Mouse (Mus musculus): Measurements from ENCODE around the gene Zfp568. TPM values are rescaled to one million over a fixed set of nuclear protein-coding genes. Genes with fewer than 3 reads are reported as not detected.

Gene Zfp568
- polyA plus RNA-seq, 1 experiment from 2014 or later: 2.8 TPM

DNA sequence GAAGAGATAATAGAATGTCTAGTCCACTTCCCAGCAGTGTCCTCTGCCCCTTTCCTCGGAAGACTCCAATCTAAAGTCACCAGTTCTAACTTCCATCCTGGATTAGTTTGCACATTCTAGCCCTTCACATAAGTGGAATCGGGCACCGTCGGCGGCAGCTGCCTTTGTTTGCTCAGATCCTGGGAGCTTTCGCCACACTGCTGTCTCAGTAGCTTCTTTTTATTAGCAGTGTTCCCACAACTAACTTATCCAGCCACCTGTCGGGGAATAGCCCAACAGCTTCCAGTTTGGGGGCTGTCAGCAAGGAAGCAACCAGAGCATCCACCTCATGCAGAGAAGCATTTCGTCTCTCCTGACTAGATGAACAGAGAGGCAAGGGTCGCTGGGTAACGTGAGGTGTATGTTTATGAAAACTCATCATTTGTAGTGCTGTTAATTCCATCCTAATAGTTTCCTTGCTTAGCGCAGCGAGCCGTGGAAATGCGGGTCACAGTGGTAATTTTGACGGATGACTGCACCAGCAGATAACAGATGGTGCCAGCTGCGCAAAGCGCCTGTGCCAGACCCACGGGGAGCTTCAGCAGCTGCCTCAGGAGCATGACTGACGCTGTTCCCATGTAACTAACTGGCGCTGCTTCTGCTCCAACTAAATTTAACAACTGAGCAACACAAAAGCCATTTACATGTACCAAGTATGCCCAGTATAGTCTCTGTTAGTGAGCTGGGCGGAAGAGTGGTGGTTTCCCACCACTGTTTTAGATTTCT is 25.7 kb downstream of the Zfp568 start:
- Histone ChIP-seq H3K36me3 (ENCODE audit: inconsistent target) (0 out of 2 replicates have a peak, but pooled peaks cover 2% of the 10 kb centered on the region), H3K27ac (no peak overlapping the region), H3K79me2 (ENCODE audit: inconsistent target) (no peaks in the 10 kb centered on the region), H3K4me3 (ENCODE audit: inconsistent target) (no peak overlapping the region)
- 91% methylated on average over 21 of the region's 21 CpGs for WGBS (ENCODE audit: missing documents)

- Histone ChIP-seq H3K4me3 (ENCODE audit: inconsistent target) (no peak overlapping the region), H3K36me3 (ENCODE audit: inconsistent target) (0 out of 2 replicates have a peak, but pooled peaks cover 4% of the 10 kb centered on the region), H3K79me2 (ENCODE audit: inconsistent target) (no peaks in the 10 kb centered on the region), H3K27ac (no peak overlapping the region)
- 95% methylated on average over 10 of the region's 10 CpGs for WGBS (ENCODE audit: missing documents)
These were observed 26.9 kb downstream of the Zfp568 start for GRCm38 (mm10) chr7:30010551-30011195.

DNA sequence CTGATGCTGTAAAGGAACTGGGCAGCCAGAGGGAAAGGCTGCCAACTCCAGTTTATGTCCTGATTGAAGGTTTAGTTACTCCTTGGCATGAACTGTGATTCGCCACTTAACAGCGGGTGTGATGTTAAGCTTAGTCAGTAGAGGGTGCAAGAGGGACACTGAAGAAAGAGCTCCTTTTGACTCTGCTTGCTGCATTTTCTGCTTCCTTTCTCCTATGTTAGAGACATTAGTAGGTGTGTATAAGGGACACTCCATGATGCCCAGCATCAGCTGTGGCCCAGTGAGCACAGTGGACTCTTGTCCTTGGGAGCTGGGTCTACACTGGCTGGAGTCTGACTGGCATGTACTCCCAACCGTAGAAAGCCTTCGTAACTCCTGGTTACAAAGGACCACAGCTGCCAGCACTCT is 29.2 kb downstream of the Zfp568 start:
- H3K36me3 ChIP-seq (ENCODE audit: inconsistent target): peaks cover 13% of the 10 kb centered on the region; the same call in 1 of the 2 replicates
- H3K27ac ChIP-seq: no peak overlapping the region
- H3K79me2 ChIP-seq (ENCODE audit: inconsistent target): no peaks in the 10 kb centered on the region
- WGBS (ENCODE audit: missing documents): 79% methylated on average over 4 of the region's 4 CpGs
- no peak overlapping the region for H3K4me3 ChIP-seq (ENCODE audit: inconsistent target)

- H3K79me2 ChIP-seq (ENCODE audit: inconsistent target): no peaks in the 10 kb centered on the region
- no peak overlapping the region for H3K27ac ChIP-seq
- WGBS (ENCODE audit: missing documents): 94% methylated on average over 6 of the region's 6 CpGs
- H3K4me3 ChIP-seq (ENCODE audit: inconsistent target): no peak overlapping the region
- H3K36me3 ChIP-seq (ENCODE audit: inconsistent target): peaks cover 28% of the 10 kb centered on the region; the same call in 1 of the 2 replicates
These were observed 33.5 kb downstream of the Zfp568 start for GRCm38 (mm10) chr7:30017226-30017625.

GRCm38 (mm10) chr7:30019543-30019942 is 35.8 kb downstream of the Zfp568 start:
- H3K4me3 ChIP-seq (ENCODE audit: inconsistent target): no peak overlapping the region
- no peaks in the 10 kb centered on the region for H3K79me2 ChIP-seq (ENCODE audit: inconsistent target)
- no peak overlapping the region for H3K27ac ChIP-seq
- WGBS (ENCODE audit: missing documents): 88% methylated on average over 2 of the region's 2 CpGs
- H3K36me3 ChIP-seq (ENCODE audit: inconsistent target): peaks cover 46% of the 10 kb centered on the region

DNA sequence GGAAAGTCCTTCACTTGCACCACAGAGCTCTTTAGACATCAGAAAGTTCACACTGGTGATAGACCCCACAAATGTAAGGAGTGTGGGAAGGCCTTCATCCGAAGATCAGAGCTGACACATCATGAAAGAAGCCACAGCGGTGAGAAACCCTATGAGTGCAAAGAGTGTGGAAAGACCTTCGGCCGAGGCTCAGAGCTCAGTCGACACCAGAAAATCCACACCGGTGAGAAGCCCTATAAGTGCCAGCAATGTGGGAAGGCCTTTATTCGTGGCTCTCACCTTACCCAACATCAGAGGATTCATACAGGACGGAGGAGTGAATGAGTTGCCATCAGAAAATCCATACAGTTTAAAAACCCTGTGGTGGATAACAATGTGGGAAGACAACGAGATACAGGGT is 39.6 kb downstream of the Zfp568 start:
- Histone ChIP-seq H3K79me2 (ENCODE audit: inconsistent target) (no peaks in the 10 kb centered on the region), H3K27ac (no peak overlapping the region), H3K4me3 (ENCODE audit: inconsistent target) (no peak overlapping the region), H3K36me3 (ENCODE audit: inconsistent target) (peaks cover 32% of the 10 kb centered on the region)
- 97% methylated on average over 9 of the region's 9 CpGs for WGBS (ENCODE audit: missing documents)

- Histone ChIP-seq H3K27ac (no peak overlapping the region), H3K79me2 (ENCODE audit: inconsistent target) (no peaks in the 10 kb centered on the region), H3K36me3 (ENCODE audit: inconsistent target) (peaks cover 27% of the 10 kb centered on the region), H3K4me3 (ENCODE audit: inconsistent target) (no peak overlapping the region)
- 93% methylated on average over 8 of the region's 8 CpGs for WGBS (ENCODE audit: missing documents)
These were observed 40.0 kb downstream of the Zfp568 start for GRCm38 (mm10) chr7:30023800-30024199.

GRCm38 (mm10) chr7:30025358-30025757 is 41.6 kb downstream of the Zfp568 start:
- Histone ChIP-seq H3K27ac (no peak overlapping the region), H3K36me3 (ENCODE audit: inconsistent target) (peaks cover 25% of the 10 kb centered on the region), H3K79me2 (ENCODE audit: inconsistent target) (no peaks in the 10 kb centered on the region), H3K4me3 (ENCODE audit: inconsistent target) (no peak overlapping the region)
- 87% methylated on average over 5 of the region's 5 CpGs for WGBS (ENCODE audit: missing documents)

DNA sequence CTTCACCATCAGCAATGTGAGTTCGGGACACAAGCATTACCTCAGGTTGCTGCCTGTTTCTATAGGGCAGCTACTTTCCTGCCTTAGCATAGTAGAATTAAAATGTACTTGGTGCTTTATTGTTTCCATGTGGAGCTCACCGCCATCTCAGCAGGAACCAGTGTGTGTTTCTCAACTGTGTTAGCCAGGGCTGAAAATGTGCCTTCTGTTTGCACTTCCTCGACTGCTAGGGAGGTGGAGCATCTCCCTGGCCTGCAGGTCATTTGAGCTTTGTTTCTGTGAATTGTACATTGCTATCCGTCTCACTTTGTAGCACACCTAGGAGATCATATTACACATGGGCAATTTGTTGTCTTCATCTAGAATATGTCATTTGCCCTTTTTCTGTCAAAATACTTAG is 43.6 kb downstream of the Zfp568 start:
- 84% methylated on average over 4 of the region's 4 CpGs for WGBS (ENCODE audit: missing documents)
- Histone ChIP-seq H3K27ac (no peak overlapping the region), H3K4me3 (ENCODE audit: inconsistent target) (no peak overlapping the region), H3K79me2 (ENCODE audit: inconsistent target) (no peaks in the 10 kb centered on the region), H3K36me3 (ENCODE audit: inconsistent target) (peaks cover 20% of the 10 kb centered on the region)

- Histone ChIP-seq H3K27ac (no peak overlapping the region), H3K79me2 (ENCODE audit: inconsistent target) (no peaks in the 10 kb centered on the region), H3K36me3 (ENCODE audit: inconsistent target) (peaks cover 7% of the 10 kb centered on the region), H3K4me3 (ENCODE audit: inconsistent target) (no peak overlapping the region)
- WGBS (ENCODE audit: missing documents): 88% methylated on average over 3 of the region's 3 CpGs
These were observed 44.8 kb downstream of the Zfp568 start for GRCm38 (mm10) chr7:30028572-30028971.

- no peak overlapping the region for H3K4me3 ChIP-seq (ENCODE audit: inconsistent target)
- H3K36me3 ChIP-seq (ENCODE audit: inconsistent target): no peaks in the 10 kb centered on the region
- WGBS (ENCODE audit: missing documents): 61% methylated on average over 6 of the region's 6 CpGs
- H3K79me2 ChIP-seq (ENCODE audit: inconsistent target): no peaks in the 10 kb centered on the region
- no peak overlapping the region for H3K27ac ChIP-seq
These were observed 46.9 kb downstream of the Zfp568 start for GRCm38 (mm10) chr7:30030677-30031076.

DNA sequence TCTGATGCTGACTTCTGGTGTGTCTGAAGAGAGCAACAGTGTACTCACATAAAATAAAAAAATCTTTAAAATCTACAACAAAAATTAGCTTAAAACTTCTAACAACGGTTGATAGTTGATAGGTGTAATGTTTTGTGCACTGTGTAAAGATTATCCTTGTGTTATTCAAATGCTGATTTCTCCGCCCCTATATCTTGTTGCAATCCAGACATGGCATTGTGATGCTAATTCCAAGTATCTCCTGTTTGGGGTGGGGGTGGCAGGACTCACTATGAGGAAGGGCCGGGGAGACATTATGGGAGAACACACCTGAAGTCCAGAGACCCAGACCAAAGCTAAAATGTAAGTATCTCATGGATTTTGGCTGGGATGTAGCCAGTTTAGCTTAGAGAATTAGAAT is 47.6 kb downstream of the Zfp568 start:
- WGBS (ENCODE audit: missing documents): 97% methylated on average over 2 of the region's 3 CpGs
- no peaks in the 10 kb centered on the region for H3K79me2 ChIP-seq (ENCODE audit: inconsistent target)
- H3K36me3 ChIP-seq (ENCODE audit: inconsistent target): no peaks in the 10 kb centered on the region
- no peak overlapping the region for H3K4me3 ChIP-seq (ENCODE audit: inconsistent target)
- H3K27ac ChIP-seq: no peak overlapping the region

DNA sequence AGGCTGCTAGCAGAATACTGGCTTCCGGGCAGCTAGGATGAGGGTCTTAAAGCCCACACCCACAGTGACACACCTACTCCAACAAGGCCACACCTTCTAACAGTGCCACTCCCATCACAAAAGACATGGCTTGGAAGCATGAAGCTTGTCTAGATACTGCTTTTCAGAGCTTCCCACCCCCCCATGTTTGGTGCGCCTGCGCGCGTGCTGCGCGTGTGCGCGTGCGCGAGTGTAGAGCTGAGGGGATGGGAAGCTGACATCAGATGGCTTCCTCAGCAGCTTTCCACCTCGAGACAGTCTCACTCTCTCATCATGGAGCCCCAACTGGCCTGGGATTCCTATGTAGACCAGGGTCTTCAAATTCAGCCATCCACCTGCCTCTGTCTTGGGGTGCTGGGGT is 50.6 kb downstream of the Zfp568 start:
- no peak overlapping the region for H3K4me3 ChIP-seq (ENCODE audit: inconsistent target)
- WGBS (ENCODE audit: missing documents): 98% methylated on average over 12 of the region's 12 CpGs
- peaks cover 6% of the 10 kb centered on the region; the same call in 1 of the 2 replicates for H3K36me3 ChIP-seq (ENCODE audit: inconsistent target)
- no peak overlapping the region for H3K27ac ChIP-seq
- H3K79me2 ChIP-seq (ENCODE audit: inconsistent target): no peaks in the 10 kb centered on the region

DNA sequence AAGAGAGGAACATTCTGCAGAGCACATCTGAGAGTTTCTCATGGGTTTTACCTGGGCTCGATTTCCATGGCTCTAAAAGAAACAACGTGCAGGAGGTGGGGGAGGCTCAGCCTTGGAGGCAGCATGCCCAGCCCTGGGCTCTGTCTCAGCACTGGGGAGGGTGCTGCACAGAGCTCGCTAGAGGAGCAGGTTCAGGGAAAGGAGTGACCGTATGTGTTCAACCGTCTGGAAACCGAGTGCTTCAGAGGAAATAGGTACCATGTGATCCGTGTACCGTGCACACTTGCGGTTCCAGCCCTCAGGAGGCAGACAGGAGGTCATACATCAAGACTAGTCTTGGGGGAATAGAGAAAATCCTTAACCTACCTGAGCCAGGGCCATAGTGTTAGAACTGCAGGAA is 60.6 kb downstream of the Zfp568 start:
- Histone ChIP-seq H3K36me3 (ENCODE audit: inconsistent target) (no peaks in the 10 kb centered on the region), H3K79me2 (ENCODE audit: inconsistent target) (no peaks in the 10 kb centered on the region), H3K27ac (no peak overlapping the region), H3K4me3 (ENCODE audit: inconsistent target) (no peak overlapping the region)
- 62% methylated on average over 9 of the region's 9 CpGs for WGBS (ENCODE audit: missing documents)

DNA sequence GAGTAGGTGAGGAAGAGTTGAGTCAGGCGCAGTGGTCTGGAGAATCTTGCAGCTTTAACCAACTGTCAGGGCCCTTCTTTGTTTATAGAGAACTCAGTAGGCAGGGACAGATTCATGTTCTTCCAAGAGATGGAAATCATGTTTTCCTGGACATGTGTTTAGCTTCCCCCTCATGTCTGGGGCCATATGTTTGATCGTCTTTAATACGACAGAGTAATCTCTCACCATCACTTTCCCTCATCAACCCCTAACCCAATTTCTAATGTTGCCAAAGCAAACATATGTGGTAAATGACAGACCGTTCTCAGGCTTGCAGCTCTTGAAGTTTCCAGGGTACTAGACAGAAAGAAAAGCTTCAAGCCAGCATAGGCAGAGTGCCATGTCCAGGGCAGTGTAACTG is 64.4 kb downstream of the Zfp568 start:
- Histone ChIP-seq H3K27ac (no peak overlapping the region), H3K36me3 (ENCODE audit: inconsistent target) (no peaks in the 10 kb centered on the region), H3K4me3 (ENCODE audit: inconsistent target) (no peak overlapping the region), H3K79me2 (ENCODE audit: inconsistent target) (no peaks in the 10 kb centered on the region)
- whole genome bisulfite sequencing (ENCODE audit: missing documents): 90% methylated on average over 4 of the region's 4 CpGs
